Mouse (Mus musculus) cerebellum, postnatal 10 days (tissue): ENCODE data around the gene Arhgap30.
A peak's percentile ranks its signal among the peaks of the same experiment; 100 is the strongest.

Experiments used
- DNase-seq, 2 experiments: peaks; one replicate each; pipeline ENCODE4 v3.0.0; 2021; ENCODE audit warnings: mixed read lengths in 2 of 2

The Arhgap30 gene

DNA sequence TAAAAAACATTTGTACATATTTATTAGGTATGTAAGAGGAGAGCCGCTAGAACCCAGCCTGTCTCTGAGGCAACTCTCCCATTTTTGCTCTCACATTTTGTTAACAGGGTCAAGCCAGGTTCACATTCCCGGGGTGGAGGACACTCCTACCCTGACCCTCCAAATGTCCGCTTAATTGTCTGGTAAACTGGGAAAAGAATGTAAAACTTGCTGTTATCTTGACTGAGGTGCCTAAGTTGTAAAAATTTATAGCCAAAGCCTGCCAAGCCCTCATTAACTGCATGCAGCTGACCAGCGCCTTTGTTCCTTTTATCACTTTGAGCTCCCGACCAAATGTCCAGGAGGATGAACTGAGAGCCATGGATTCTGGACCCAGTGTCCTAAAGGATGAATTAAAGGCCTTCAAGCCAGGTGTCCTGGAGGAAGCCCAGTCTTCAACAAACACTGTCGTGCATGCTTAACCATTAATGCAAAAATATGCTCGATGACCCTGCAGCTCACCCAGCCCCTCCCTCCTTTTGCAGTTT, 46.6 kb downstream of the Arhgap30 start:
- no peak for DNase-seq

DNA sequence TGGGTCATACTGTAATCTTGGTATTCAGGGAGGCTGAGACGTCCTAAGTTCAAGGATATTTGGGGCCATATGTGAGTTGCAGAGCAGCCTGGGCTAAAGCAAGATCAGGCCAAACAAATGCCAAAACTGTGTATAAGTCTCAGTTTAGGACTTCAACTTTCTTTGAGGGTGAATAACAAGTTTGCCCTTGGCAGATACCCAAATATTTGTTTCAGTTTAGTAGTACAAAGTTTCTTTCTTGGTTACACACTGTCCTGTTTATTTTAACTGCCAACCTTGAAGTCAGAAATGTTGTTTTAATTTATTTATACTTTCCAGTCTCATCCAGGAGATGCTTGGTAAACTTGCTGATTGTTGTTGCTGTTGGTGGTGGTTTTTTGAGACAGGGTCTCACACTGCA, 47.2 kb downstream of the Arhgap30 start:
- no peak for DNase-seq

DNA sequence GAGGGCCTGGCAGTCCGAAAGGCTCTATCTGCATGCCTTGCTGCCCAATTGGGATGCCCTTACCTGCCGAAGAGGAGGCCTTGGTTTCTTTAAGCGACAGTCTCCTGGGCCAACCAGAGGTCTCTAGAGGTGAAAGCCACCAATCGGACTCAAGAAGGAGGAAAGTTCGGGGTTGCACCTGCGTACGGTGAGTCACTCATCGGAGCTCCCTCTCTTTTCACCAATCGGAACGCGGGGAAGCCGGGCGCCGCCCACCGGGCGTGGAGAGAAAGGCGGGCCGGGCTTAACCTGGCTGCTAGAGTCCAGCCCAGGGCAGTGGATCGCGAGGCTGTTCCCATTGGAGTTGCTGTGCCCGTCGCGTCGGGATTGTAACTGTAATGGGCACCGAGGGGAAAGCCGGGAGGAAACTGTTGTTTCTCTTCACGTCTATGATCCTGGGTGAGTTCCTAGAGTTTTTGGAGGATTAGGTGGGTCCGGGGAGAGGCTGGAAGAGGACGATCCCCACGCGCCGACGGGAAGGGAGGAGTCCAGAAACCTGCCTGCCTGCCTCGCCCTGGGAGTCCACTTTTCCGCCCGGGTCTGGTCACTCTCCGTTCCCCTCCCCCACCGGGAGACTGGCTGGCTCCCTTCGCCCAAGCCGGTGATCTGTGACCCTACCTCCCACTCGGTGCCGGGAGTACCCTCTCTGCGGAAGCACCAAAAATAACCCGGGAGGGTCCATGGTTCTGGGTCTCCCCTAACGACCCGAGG, 48.7 kb downstream of the Arhgap30 start, which contains the start of gene F11r:
Gene F11r, plus strand, starts transcription at position 272 of the 750 bp plus-strand sequence.
- DNase-seq: peak; percentile 86

DNA sequence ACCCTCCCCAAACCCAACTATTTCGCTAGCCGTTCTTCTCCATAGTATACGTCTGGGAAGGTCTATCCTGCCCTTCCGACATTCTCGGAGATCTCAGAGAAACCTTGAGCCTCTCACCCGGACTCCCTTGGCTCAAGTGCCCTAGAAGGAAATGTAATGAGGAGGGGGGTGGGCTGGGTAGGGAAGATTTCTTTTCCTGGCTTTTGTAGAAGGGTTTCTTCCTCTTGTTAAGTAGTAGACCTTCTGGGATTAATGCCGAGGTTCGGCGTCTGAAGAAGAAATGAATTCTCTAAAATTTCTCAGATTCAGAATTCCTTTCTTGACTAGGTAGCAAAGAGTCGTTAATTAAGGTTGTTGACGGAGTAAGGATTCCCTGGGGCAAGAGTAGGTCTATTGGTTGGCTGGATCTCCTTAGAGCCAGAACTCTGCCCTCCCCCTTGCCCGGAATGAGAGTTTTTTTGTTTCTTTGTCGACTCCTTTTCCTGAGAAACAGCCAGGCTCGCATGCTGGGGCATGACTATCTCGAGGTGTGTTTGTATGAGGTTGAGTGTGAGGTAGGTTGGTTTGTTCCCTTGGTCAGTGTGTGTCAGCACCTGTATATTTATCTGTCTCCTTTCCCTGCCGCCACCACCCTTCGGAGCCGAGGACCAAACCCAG, 49.4 kb downstream of the Arhgap30 start:
- no peak for DNase-seq

DNA sequence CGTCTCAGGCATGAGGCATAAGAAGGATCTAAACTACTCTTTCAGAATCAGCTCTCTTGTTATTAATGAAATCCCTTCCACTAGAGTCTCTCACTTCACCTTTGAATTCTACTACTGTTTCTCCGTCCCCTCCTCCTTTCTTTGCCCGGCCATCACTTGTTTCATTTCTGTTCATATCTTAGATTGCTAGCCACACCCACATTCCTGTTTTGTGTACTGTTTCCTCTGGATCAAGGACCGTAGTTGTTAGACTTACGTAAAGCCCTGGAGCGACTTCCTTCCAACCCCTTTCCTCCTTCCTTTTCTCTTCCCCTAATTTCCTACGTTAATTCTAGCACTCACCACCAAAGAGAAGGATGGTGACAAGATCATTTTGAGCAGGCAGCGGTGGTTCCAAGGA, 50.3 kb downstream of the Arhgap30 start:
- DNase-seq: no peak

DNA sequence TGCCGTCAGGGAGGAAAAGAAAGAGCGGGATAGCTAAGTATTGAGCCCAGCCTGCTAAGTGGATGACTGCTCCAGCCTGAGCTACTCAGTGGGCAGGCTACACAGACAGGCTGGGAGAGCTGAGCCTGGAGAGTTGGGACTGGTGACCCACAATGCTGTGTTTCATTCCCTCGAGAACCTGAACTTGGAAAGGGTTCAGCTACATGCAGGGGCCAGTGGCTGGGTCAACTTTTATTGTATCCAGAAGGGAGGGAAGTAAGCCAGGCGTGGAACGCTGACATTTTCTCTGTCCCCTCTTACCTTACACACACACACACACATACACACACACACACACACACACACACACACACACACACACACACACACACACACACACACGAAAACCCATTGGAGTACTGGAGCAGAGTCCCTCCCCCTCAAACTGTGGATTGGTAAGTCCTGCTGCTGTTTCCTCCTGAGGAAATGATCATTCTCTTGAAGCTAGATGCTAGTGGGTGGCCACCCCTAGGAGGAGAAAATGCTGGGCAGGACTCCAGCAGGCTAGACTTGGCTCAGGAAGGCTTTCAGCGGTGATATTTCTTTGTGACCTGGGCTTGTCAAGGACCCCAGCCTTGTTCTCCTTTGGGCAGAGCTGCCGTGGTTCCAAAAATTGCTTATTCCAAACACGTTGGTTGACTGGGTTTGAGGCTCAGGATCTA, 51.4 kb downstream of the Arhgap30 start:
- peak in 1 of 2 experiments; percentile 35 for DNase-seq

DNA sequence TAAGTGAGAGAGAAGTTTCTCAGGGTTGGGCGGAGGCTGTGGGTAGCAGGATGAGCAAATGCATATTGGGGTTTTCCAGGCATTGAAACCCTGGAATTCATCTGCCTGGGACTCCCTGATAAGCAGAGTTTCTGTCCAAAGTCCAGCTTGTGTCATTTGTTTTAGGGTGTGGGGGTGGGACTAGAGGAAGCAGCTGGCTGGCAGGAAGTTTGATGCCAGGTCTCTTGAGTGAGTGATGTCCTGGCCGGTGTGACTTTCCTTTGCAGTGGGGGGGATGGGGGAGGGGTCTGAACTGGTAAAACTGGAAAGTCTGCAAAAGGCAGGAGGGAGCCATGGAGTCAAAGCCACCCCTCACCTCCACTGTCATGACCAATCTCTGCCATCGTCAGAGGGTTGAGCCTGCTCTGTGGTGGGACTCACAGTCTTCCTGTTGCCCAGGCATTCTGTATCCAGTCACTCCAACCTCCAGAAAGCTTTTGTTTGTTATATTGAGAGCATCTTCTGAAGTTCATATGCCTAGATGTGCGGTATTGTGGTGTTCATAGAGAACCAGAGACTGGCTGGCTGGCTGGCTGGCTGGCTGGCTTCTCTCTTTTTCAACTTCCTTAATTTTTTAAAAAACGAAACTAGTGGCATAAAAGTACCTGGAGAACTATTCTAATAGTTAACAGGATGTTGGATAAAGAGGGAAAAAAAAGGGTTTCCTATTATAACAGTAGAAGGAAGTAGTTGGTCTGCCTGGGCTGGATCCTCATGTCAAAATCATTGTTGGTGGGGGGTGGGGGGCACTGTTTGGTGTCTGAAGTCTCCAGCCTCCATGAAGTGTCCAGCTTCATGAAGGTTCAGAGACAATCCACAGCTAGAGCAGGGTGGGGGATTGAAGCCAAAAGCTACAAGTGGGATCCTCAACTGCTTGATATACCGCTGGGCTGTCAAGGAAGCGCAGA, 53.0 kb downstream of the Arhgap30 start:
- peak in 1 of 2 experiments; percentile 13 for DNase-seq

DNA sequence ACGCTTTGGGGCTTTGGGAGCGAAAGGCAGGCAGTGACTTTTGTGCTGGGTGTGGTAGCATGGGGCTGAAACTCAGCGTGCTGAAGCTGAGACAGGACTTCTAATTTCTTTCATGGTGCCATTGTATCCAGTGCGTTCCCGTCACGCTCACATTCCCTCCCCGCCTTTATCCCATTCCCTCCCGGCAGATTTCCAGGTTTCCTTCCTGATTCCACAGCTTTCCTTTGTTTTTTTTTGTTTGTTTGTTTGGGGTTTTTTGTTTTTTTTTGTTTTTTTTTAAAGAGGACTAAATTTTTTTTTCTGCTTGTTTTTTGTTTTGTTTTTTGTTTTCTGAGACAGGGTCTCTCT, 53.6 kb downstream of the Arhgap30 start:
- DNase-seq: no peak

DNA sequence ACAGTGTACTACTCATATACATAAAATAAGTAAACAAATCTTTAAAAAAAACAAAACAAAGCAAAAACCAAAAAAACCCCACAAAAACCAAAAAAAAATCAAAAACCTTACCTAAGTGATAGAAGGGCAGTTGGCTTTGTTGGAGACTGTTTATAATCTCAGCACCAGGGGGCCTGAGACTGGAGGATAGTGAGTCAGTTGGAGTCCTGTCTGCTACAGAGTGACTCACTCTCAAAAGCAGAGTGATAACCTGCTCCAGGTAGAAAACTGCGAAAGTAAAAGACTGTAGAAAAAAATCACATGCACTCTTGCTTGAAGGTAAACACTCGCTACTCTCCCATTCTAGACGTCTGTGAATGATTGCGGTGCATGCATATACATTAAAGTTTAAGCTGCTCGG, 56.3 kb downstream of the Arhgap30 start:
- DNase-seq: no peak

DNA sequence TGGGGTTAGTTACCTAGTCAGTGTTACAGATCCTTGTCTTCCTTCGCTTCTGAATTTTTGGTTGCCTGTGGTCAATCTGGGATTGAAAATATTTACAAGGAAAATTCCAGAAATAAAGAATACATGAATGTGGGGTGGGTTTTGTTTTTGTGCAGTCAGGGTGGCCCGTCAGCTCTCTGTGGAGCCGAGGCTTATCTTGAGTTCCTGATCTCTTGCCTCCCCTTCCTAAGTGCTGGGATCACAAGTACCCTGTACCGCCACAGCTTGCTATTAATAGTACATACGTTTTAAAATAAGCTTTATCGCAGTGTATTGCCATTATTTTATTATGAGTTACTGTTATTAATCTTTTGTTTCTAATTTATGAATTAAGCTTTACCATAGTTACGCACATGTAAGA, 58.1 kb downstream of the Arhgap30 start:
- DNase-seq: no peak

DNA sequence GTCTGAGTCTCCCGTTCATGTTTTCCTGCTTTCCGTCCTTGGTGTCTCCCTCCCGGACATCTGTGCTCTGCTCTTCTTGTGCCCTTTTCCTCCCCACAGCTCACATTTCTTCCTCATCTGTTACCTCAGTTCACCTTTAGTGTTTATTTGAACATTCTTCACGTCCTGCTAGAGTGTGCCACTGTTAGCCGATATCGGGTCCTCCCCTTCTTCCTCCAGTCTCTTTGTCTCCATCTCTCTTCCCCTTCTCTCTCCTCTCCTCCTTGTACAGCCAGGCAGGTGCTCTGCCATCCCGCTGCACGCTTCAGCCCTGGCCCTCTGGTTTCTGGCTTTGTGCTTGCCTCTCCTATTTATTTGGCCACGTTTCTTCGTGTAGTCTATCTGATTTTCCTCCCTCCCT, 58.9 kb downstream of the Arhgap30 start:
- no peak for DNase-seq

DNA sequence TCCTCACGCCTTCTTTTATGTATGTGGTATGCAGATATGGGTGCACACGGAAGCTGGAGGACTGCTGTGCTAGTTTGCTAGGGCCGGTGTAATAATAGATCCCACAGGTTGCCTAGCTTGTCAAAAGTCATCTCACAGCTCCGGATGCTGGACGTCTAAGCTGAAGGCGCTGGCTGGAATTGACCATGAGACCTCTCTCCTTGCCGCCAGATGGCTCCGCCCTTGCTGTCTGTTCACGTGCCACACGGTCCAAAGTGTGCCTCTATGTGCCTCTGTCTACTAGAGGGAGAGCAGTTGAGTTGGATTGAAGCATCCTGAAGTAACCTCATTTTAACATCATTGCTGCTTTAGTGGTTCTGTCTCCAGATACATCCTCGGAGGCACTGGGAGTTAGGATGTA, 61.3 kb downstream of the Arhgap30 start:
- DNase-seq: no peak

DNA sequence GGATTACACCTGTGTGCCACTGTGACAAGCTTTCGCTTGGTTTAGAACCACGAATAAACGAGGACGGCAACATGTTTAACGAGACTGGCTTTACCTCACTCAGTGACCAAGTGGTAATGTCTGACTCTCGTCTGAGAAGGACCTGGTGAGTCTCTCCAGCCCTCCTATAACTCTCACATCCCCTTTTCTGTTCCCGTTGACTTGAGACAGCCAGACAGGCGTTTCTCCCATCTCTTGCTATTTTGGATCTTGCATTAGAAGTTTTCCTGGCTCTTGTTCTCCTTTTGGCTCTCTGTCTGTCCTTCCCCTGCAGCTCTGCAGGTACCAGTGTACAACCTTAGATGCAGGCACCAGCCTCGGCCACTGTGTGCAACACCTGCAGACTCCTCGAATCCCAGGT, 62.2 kb downstream of the Arhgap30 start:
- DNase-seq: no peak

DNA sequence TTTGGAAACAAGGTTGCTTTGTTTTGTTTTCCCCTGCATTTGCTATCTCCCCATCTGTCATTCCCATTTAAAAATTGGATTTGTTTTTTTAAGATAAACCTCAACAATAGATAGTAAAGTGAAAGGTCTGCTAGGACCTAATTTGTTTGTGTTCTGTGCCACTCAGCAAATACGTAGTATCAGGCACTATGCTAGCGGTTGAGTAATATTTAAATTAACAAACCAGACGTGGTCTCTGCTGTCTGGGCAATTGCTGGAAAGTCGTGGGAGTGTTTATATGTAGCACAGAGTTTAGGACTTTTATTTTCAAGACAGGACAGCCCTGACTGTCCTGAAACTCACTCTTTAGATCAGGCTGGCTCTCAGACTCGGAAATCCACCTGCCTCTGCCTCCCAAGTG, 63.8 kb downstream of the Arhgap30 start:
- no peak for DNase-seq

DNA sequence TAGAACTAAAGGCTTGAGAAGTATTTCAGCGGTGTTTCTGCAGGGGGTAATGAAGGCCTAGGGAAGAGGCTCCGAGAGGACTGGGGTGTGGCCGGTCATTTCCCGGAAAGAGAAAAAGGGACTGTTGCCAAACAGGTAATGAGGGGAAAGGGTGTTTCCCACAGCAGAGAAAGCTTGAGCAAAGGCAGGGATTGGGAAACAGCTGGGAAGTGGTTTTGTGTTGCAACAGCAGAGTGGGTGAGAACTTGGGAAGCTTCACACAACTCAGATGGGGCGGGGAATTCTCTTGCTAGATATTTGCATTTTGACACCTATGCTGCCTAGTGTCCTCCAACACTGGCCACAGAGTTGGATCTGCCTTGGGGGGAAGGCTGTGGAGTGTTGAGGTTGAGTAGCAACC, 64.2 kb downstream of the Arhgap30 start:
- no peak for DNase-seq

DNA sequence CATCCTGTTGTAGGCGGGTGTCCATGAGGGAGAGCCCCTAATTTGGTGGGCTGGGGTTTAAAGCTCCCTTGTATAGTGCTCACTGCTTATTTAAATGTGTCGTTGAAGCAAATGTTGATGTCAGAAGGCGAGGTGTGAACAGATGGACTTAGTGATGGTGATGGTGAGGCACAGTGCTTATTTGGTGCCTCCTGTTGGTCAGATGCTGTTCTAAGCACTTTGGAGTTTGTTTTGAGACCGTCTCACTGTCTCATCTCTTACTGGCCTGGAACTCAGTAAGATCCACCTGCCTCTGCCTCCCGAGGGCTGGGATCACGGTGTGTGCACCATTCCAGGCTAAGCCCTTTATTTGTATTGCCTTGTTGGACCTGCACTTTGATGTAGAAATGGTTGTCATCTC, 66.2 kb downstream of the Arhgap30 start:
- DNase-seq: no peak

DNA sequence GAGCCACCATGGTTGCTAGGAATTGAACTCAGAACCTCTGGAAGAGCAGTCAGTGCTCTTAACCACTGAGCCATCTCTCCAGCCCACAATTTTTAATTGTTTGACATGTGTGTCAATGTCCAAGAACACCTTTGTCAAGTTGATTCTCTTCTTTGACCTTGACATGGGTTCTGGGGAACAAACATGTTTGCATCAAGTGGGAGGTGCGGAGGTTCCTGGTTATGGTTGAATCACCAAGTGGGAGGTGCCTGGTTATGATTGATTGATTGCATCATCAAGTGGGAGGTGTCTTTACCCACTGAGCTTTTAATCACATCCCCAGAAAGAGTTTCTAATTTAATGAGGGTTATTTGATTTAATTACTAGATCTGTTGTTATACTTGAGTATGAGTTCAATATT, 68.8 kb downstream of the Arhgap30 start:
- DNase-seq: no peak

DNA sequence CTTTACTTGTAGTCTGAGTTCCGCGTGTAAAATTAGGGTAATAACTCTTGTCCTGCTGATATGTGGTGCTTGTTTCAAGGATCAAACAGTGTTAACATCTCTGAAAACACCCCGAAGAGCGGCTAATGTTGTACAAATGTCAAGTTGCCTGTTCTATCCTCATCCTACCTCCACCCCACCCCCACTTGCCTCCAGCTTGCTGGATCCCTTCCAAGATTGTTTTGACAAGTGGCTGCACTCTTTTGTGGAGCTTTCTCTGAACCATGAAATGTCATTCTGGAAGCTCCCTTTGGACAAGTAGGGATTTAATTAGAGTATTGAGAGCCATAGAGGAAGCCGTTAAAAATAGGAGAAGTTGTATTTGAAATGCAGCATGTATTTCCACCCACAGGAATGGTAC, 71.0 kb downstream of the Arhgap30 start:
- peak; percentile 58 to 65 for DNase-seq
